Mouse (Mus musculus) midbrain, embryonic 11.5 days (tissue): Measurements from ENCODE around the gene Sh3bgrl2. TPM values are rescaled to one million over a fixed set of nuclear protein-coding genes. Genes with fewer than 3 reads are reported as not detected.
A peak's percentile ranks its signal among the peaks of the same experiment; 100 is the strongest.

Experiments
- ATAC-seq: fragments of 200-750 bp; cut with Nextera tagmentation; 2 replicates; pipeline ENCODE4 v1.8.0; 2017; ENCODE audit warnings: moderate TSS enrichment, moderate library complexity; ENCODE audit not compliant: low FRiP score
- DNase-seq: peaks from one replicate; pipeline ENCODE4 v3.0.0; 2015; ENCODE audit warnings: low spot score; ENCODE audit errors: missing footprints
- H3K27ac ChIP-seq: fragments of 300-500 bp; sonication (generic); 2 replicates; pipeline ENCODE4 v1.5.1; 2014; ENCODE audit warnings: low read depth, low read length
- H3K27me3 ChIP-seq: fragments of 300-500 bp; sonication (generic); 2 replicates; pipeline ENCODE4 v1.6.1; 2014; ENCODE audit warnings: mild to moderate bottlenecking, low read length, moderate library complexity, mixed read lengths; ENCODE audit not compliant: control insufficient read depth, insufficient read depth
- H3K36me3 ChIP-seq: fragments of 300-500 bp; sonication (generic); 2 replicates; pipeline ENCODE4 v1.6.1; 2014; ENCODE audit warnings: mild to moderate bottlenecking, low read length, moderate library complexity, mixed read lengths; ENCODE audit not compliant: control insufficient read depth, insufficient read depth
- H3K4me1 ChIP-seq: fragments of 300-500 bp; sonication (generic); 2 replicates; pipeline ENCODE4 v1.6.1; 2014; ENCODE audit warnings: low read length; ENCODE audit not compliant: control insufficient read depth, insufficient read depth
- H3K4me2 ChIP-seq: fragments of 300-500 bp; sonication (generic); 2 replicates; pipeline ENCODE4 v1.6.1; 2014; ENCODE audit warnings: mild to moderate bottlenecking, moderate library complexity
- H3K4me3 ChIP-seq: fragments of 300-500 bp; sonication (generic); 2 replicates; pipeline ENCODE4 v1.5.1; 2014; ENCODE audit warnings: low read depth, low read length
- H3K9ac ChIP-seq: fragments of 300-500 bp; sonication (generic); 2 replicates; pipeline ENCODE4 v1.6.1; 2014; ENCODE audit warnings: low read length
- H3K9me3 ChIP-seq: fragments of 300-500 bp; sonication (generic); 2 replicates; pipeline ENCODE4 v1.6.1; 2016; ENCODE audit warnings: low read length; ENCODE audit not compliant: control insufficient read depth
- WGBS: fragments of 180-500 bp; shearing (Covaris S2); extraction: QIAGEN DNeasy Blood & Tissue Kit; methylation state at CpG from one replicate; pipeline ENCODE4 v1.1.7; 2014; 5-methylcytosine and 5-hydroxymethylcytosine counted together
- polyA plus RNA-seq: library from polyadenylated mRNA; unstranded; fragments of >200 nt; fragmentation: Nextera tagmentation; extraction: Ambion mirVana; gene quantifications from 2 replicates; pipeline ENCODE4 v1.2.1, GENCODE M21; 2014

Sh3bgrl2 gene
- polyA plus RNA-seq, 1 experiment from 2014 or later = 12.2 TPM

DNA sequence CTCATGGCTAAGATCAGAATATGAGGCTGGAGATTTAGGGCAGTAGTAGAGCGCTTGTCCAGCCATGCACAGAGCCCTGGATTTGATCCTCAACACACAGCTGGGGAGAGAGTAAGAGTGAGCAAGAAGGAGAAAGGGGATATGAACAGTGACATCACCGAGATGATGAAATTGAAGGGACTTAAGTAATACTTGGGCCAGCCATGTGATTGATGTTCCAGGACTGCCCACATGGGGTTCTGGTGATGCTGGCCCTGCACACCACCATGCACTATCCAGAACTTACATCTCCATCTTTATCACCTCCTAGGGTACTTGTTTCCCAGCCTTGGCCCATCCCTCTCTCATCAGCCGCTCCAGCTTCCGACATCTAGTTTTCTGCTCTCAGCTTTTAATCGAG is 20.0 kb downstream of the Sh3bgrl2 start:
- 93% methylated on average over 5 of the region's 5 CpGs for WGBS
- Histone ChIP-seq H3K4me1 (peaks cover 3% of the 10 kb centered on the region; the same call in 1 of the 2 replicates), H3K9ac (no peak overlapping the region), H3K27ac (no peak overlapping the region), H3K9me3 (no peaks in the 10 kb centered on the region), H3K4me2 (no peak overlapping the region), H3K27me3 (no peaks in the 10 kb centered on the region), H3K36me3 (no peaks in the 10 kb centered on the region), H3K4me3 (no peak overlapping the region)
- DNase-seq (no peak), ATAC-seq (no peak)

DNA sequence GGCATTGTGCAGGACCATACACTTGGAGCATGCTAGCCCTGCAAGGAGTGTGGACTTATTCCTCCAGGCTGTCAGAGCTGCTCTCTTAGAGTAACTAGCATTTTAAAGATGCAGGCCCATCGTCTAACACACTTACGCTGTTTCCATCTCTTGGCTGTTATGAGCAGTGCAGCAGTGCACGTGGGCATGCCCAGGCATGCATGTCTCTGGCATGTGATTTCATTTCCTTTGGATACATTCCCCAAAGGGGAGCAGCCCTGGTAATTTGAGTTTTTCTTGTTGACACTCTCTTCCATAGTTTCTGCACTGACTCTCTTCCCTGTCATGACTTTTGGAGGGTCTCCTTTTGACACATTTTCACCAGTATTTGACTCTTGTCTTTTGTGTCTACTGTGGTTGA is 20.8 kb downstream of the Sh3bgrl2 start:
- no peak overlapping the region for H3K9ac ChIP-seq
- H3K36me3 ChIP-seq = no peaks in the 10 kb centered on the region
- no peak for ATAC-seq
- no peak overlapping the region for H3K4me3 ChIP-seq
- no peak overlapping the region for H3K4me2 ChIP-seq
- H3K27ac ChIP-seq = no peak overlapping the region
- no peak for DNase-seq
- 86% methylated on average over 3 of the region's 3 CpGs for WGBS
- H3K4me1 ChIP-seq = peaks cover under 1% of the 10 kb centered on the region; the same call in 1 of the 2 replicates
- no peaks in the 10 kb centered on the region for H3K9me3 ChIP-seq
- H3K27me3 ChIP-seq = no peaks in the 10 kb centered on the region

DNA sequence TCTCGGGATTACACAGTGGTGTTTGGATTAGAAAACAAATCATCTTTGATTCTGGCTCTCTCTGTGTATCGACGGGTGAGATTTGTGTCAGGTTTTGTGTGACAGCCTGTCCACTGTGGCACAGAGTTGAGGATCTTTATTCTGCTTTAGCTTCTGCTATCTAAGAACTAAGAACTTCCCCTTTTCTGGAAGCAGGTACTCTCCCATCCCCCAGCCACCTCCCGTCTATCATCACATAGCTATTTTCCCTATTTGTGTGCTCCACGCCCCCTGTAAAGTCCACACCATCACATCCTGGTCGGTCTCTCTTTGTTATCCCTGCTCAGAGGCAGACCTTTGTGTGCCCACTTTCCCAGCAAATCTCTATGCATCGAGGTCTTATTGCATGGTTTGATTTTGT is 21.8 kb downstream of the Sh3bgrl2 start:
- no peaks in the 10 kb centered on the region for H3K36me3 ChIP-seq
- H3K4me3 ChIP-seq = no peak overlapping the region
- DNase-seq (no peak), ATAC-seq (no peak)
- H3K27me3 ChIP-seq = no peaks in the 10 kb centered on the region
- no peaks in the 10 kb centered on the region for H3K9me3 ChIP-seq
- no peak overlapping the region for H3K27ac ChIP-seq
- no peaks in the 10 kb centered on the region; the same call in 1 of the 2 replicates for H3K4me1 ChIP-seq
- WGBS = 78% methylated on average over 7 of the region's 7 CpGs
- H3K9ac ChIP-seq = no peak overlapping the region
- H3K4me2 ChIP-seq = no peak overlapping the region

DNA sequence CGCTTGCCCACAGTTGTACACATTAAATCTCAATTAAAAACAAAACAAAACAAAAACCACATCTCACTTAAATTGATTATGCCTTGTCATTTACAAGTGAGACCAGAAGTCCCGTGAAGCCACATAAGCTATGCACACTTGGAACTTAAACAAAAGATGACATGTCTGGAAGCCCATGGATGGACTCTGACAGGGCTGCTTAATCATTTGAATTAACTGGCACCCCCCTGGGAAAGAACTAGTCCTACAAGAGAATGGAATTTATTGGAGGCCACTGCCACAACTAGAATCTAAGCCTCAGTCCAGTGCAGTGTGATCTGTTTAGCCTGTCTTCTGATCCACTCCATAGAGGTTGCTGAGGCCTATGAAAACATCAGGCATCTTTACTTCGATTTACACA is 23.2 kb downstream of the Sh3bgrl2 start:
- Histone ChIP-seq H3K4me1 (no peaks in the 10 kb centered on the region; the same call in 1 of the 2 replicates), H3K36me3 (no peaks in the 10 kb centered on the region), H3K27ac (no peak overlapping the region), H3K9me3 (no peaks in the 10 kb centered on the region), H3K27me3 (no peaks in the 10 kb centered on the region), H3K9ac (no peak overlapping the region), H3K4me3 (no peak overlapping the region), H3K4me2 (no peak overlapping the region)
- 57% methylated on average over 3 of the region's 3 CpGs for WGBS
- DNase-seq = no peak
- no peak for ATAC-seq

DNA sequence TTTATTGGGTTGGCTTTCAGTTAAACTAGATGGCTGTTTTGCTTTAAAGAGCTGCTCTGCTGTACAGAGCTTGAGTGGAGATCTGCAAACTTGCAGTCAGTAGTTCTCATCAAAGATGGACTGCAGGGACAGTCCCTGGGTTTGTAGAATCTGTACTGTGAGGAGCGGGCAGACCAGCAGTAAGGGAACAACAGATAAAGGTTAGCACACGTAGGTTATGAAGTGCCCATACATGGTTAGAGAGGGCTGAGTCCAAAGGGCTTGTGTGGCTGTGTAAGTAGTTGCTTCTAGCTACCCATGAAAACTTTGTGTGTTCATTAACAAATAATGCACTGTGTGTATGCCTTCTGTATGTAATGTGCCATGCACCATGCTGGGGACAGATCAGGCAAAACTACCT is 24.2 kb downstream of the Sh3bgrl2 start:
- no peaks in the 10 kb centered on the region for H3K36me3 ChIP-seq
- no peak overlapping the region for H3K4me3 ChIP-seq
- no peak overlapping the region for H3K4me2 ChIP-seq
- H3K27ac ChIP-seq = no peak overlapping the region
- H3K4me1 ChIP-seq = no peaks in the 10 kb centered on the region; the same call in 1 of the 2 replicates
- no peak for ATAC-seq
- 89% methylated on average over 2 of the region's 2 CpGs for WGBS
- no peaks in the 10 kb centered on the region for H3K27me3 ChIP-seq
- no peak for DNase-seq
- H3K9ac ChIP-seq = no peak overlapping the region
- H3K9me3 ChIP-seq = no peaks in the 10 kb centered on the region

DNA sequence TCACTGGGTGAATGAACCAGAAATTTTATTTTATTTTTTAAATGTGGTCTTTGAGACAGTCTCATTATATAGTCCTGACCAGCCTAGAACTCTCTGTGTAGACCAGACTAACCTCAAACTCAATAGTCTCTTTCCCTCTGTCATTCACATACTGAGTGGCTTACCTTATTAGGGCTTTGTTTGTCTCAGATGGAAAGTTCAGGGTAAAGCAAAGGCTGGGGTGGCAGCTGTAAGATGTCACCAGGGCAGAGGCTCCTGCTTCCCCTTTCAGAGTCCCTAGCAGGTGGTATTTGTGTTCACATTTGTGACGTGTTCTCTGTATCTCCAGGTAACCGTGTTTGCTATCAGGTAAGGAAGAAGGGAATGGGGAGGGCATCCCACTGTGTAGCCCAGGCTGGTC is 24.7 kb downstream of the Sh3bgrl2 start:
- Histone ChIP-seq H3K27me3 (no peaks in the 10 kb centered on the region), H3K36me3 (no peaks in the 10 kb centered on the region), H3K4me1 (no peaks in the 10 kb centered on the region; the same call in 1 of the 2 replicates), H3K9ac (no peak overlapping the region), H3K27ac (no peak overlapping the region), H3K4me2 (no peak overlapping the region), H3K4me3 (no peak overlapping the region), H3K9me3 (no peaks in the 10 kb centered on the region)
- no peak for ATAC-seq
- DNase-seq = no peak
- WGBS = 74% methylated on average over 2 of the region's 2 CpGs

DNA sequence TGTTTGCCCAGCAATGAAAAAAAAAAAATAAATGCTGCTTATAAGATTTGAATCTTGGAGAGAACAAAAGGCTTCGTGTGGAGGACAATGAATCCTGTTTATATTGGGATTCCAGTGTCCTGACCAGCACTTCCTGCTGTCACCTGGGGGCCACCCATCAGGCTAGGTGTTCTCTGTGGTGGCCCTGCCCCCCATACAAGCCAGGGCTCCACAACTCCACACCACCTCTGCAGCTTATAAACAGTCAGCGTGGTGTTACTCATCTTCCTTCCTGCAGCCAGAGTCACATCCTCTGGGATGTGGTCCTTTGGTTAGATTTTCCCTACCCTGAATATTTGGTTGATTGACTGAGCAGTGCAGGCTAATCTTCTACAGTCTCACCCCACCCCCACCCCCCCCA is 25.5 kb downstream of the Sh3bgrl2 start:
- no peaks in the 10 kb centered on the region for H3K36me3 ChIP-seq
- DNase-seq = no peak
- H3K9me3 ChIP-seq = no peaks in the 10 kb centered on the region
- H3K27me3 ChIP-seq = no peaks in the 10 kb centered on the region
- H3K4me2 ChIP-seq = no peak overlapping the region
- H3K4me1 ChIP-seq = no peaks in the 10 kb centered on the region; the same call in 1 of the 2 replicates
- H3K9ac ChIP-seq = no peak overlapping the region
- no peak for ATAC-seq
- no peak overlapping the region for H3K27ac ChIP-seq
- WGBS = 66% methylated on average over 2 of the region's 2 CpGs
- H3K4me3 ChIP-seq = no peak overlapping the region

DNA sequence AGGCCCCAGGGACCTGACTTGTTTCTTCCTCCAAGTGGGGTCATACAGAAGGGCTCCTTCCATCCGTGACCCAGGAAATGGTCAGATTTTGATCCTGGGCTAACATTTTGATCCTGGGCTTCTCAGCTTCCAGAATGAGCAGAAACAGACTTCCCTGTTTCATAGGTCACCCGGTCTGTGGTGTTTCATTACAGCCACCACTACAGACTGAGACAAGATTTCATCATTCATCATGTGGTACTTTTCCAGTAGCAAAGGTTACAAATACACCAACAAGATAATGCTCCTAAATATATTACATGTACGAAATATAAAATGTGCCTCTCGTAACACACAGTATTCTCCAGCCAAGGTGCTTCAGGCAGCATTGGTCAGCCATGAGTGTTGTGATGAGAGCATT is 27.3 kb downstream of the Sh3bgrl2 start:
- no peak for DNase-seq
- Histone ChIP-seq H3K9me3 (no peaks in the 10 kb centered on the region), H3K4me2 (no peak overlapping the region), H3K4me1 (no peaks in the 10 kb centered on the region; the same call in 1 of the 2 replicates), H3K4me3 (no peak overlapping the region), H3K9ac (no peak overlapping the region), H3K27ac (no peak overlapping the region), H3K36me3 (no peaks in the 10 kb centered on the region), H3K27me3 (no peaks in the 10 kb centered on the region)
- WGBS = 94% methylated on average over 4 of the region's 4 CpGs
- ATAC-seq = no peak

DNA sequence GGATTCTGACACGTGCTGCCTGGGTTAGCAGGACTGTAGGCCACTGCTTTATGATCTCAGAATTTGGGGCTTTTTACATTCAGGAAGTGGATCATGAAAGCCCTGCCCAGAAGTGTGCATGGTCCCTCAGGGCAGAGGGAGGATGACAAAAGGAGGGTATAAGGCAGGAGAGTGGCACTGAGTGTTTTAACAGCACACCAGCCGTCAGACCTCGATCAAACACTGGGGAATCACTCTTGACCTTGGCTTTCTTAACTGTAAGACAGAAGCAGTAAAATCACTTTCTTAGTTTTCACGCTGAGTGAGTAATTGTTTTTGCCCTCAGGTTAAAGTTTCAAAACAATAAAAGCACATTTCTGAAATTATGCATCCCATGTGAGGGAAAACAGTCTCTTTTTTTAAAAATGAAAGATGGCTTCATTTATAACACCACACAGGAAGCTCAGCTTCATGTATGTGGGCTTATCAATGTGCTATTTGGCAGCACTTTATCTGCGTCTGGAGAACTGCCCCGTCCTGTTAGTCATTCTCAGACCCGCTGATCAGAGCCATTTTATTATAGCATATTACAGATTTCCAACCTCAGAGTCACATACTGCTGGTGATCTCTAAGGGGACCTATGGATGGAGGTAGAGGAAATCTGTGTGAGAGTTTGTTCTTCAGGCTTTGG is 28.0 kb downstream of the Sh3bgrl2 start:
- no peaks in the 10 kb centered on the region for H3K27me3 ChIP-seq
- 85% methylated on average over 7 of the region's 7 CpGs for WGBS
- H3K4me1 ChIP-seq = no peaks in the 10 kb centered on the region; the same call in 1 of the 2 replicates
- H3K9me3 ChIP-seq = no peaks in the 10 kb centered on the region
- ATAC-seq = peak; percentile 13; the same call in 1 of the 2 replicates
- DNase-seq = no peak
- H3K27ac ChIP-seq = no peak overlapping the region
- H3K4me3 ChIP-seq = no peak overlapping the region
- H3K36me3 ChIP-seq = no peaks in the 10 kb centered on the region
- H3K4me2 ChIP-seq = no peak overlapping the region
- no peak overlapping the region for H3K9ac ChIP-seq
